Mouse (Mus musculus) splenic B cell, adult 2 months (primary cell): ENCODE measurements around the gene Prr11.

Experiments used
- DNase-seq: peaks from one replicate; pipeline ENCODE4 v3.0.0-alpha.2; 2011; ENCODE audit warnings: low read depth, low spot score
- H3K27me3 ChIP-seq: 2 replicates; pipeline ENCODE4 v1.6.1; 2012; ENCODE audit warnings: mild to moderate bottlenecking, low read length, moderate library complexity, mixed read lengths; ENCODE audit not compliant: control insufficient read depth, poor library complexity, insufficient read depth, severe bottlenecking
- H3K36me3 ChIP-seq: 2 replicates; pipeline ENCODE4 v1.6.1; 2012; ENCODE audit warnings: mild to moderate bottlenecking, low read length, moderate library complexity, mixed read lengths; ENCODE audit not compliant: control insufficient read depth, poor library complexity, insufficient read depth, severe bottlenecking

Prr11 gene

DNA sequence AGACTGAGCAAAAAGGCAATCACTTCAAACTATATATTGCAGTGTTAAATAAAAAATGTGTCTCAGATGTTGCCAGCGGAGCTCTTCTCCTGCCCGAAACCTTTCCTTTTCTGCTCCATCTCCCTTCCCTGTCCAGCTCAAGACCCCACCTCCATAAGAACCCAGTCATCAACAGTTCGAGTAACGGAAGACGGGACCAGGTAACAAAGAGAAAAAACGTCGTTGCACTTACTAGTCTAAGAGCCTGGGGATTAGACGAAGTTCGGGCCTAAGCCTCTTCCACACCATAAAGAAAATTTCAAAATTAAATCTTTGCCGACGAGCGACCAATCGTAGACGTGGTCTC lies at the start of gene Prr11:
TSS of gene Prr11 (minus strand) at position 300 of the 346 bp plus-strand sequence.
- H3K36me3 ChIP-seq, result no peaks in the 10 kb centered on the region; the same call in 1 of the 2 replicates
- no peak for DNase-seq

GRCm38 (mm10) chr11:87158012-87158411 lies 49.5 kb upstream of the Prr11 start:
- DNase-seq, result no peak
- Histone ChIP-seq H3K36me3 (no peaks in the 10 kb centered on the region), H3K27me3 (no peaks in the 10 kb centered on the region)

More for the DNA sequence above, at the start of gene Prr11:
- H3K27me3 ChIP-seq, result no peaks in the 10 kb centered on the region

DNA sequence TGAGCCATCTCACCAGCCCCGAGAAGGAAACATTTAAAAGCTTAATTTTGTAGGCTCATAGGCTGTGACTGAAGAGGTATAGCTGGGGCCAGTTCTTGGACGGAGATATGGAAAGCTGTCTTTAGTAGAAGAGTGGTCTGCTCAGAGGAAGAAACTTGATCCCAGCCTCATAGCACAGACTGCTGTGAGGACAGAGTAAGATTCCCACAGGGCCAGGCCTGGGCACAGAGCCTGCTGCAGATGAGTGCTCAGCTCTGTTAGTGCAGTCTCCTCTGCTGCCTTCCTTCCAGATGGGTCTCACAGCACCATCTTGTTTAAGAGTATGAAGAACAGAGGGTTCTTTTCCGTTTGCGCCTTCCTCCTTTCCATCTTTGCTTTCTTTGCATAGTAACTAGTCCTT lies 27.7 kb upstream of the Prr11 start:
- Histone ChIP-seq H3K36me3 (no peaks in the 10 kb centered on the region), H3K27me3 (no peaks in the 10 kb centered on the region)
- no peak for DNase-seq

DNA sequence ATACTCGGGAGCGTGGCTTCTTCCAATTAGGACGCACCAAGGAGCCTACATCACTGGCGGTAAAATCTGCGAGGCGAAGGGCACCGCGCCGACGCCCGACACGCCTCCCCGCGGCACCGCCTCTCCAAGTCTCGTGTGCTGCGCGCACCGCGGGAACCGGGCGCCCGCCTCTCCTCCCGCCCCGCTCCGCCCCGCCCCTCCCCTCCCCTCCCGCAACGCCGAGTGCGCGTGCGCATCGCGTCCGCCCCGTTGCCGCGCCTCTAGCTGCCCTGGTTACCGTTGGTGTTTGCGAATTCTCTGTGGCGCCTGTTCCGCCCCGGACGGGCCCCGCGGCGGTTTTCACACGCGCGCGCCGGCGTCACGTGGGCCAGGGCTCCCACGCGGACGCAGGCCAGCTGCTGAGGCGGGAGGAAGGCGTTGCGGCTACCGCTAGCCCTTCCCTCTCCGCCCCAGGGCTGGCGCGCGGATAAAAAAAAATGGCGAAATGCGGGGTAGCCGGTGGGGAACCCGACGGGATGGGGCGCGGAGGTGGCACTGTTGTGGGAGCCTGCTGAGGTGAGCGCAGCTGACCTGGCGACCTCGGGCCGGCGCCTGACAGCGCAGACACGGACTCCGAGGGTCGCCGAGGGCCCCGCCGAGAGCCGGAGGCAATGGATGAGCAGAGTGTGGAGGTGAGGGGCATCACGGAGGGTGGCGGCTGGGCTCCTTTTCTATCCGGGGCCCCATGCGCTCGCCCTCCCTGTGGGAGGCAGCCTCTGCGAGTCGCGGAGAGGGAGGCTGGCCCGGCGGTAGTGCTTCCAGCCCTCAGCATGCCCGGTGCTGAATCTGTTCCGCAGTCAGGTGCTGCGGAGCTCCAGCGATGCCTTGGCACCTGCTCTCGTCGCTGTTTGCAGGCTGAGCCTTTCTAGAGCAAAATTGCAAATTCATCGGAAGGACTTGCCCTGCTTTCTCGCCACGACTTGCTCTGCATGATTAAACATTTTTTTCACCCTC lies 18.6 kb upstream of the Prr11 start, which contains the start of gene Trim37:
TSS of gene Trim37 (plus strand) at position 254 of the 993 bp plus-strand sequence.
- DNase-seq, result peak; percentile 95
- Histone ChIP-seq H3K27me3 (no peaks in the 10 kb centered on the region), H3K36me3 (no peaks in the 10 kb centered on the region)

GRCm38 (mm10) chr11:87126281-87126823 lies 17.8 kb upstream of the Prr11 start:
- Histone ChIP-seq H3K27me3 (no peaks in the 10 kb centered on the region), H3K36me3 (no peaks in the 10 kb centered on the region)
- no peak for DNase-seq

GRCm38 (mm10) chr11:87125562-87125961 lies 17.1 kb upstream of the Prr11 start:
- no peak for DNase-seq
- H3K36me3 ChIP-seq, result no peaks in the 10 kb centered on the region
- H3K27me3 ChIP-seq, result no peaks in the 10 kb centered on the region

- DNase-seq, result no peak
- Histone ChIP-seq H3K27me3 (no peaks in the 10 kb centered on the region), H3K36me3 (0 out of 2 replicates have a peak, but pooled peaks cover 1% of the 10 kb centered on the region)
These were observed 13.4 kb upstream of the Prr11 start for GRCm38 (mm10) chr11:87121864-87122263.

- no peak for DNase-seq
- Histone ChIP-seq H3K36me3 (no peaks in the 10 kb centered on the region; the same call in 1 of the 2 replicates), H3K27me3 (no peaks in the 10 kb centered on the region)
These were observed 1.8 kb upstream of the Prr11 start for GRCm38 (mm10) chr11:87110172-87110909.

- Histone ChIP-seq H3K36me3 (no peaks in the 10 kb centered on the region; the same call in 1 of the 2 replicates), H3K27me3 (no peaks in the 10 kb centered on the region)
- no peak for DNase-seq
These were observed 1.1 kb upstream of the Prr11 start for GRCm38 (mm10) chr11:87109519-87110171.

DNA sequence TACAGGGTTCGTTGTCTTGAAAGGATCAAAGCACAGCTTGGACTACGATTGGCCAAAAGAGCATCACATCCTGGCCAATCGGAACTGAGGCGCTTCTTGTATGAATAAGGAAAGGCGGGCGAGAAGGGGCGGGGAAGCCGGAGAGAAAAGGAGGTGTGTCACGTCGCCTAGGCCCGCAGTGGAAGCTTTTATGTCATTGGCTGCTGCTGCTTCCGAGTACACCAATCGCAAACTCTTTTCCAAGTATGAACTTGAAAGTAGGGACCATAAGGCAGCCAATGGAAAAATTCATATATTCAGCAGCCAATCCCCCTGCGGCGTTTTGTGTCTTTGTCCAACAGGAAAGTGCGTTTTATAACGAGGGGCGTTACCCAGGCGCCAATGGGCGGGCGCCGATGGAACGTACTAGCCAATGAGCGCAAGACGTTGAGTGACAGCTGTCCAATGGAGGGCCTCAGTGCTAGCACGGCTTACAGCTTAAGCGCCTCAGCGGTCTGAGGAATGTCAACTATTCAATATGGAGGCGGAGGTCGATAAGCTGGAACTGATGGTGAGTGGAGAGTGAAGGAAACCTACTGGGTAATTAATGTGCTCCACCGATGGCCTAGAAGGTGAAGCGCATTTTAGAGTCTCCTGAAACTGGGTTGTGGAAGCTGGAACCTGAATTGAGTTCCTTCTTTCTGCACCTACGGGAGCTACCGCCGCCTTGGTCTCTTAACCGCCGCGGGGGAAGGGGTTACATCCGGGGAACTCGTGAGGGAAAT lies 429 bp upstream of the Prr11 start, which contains the start of gene Ska2:
TSS of gene Ska2 (plus strand) at position 480 of the 764 bp plus-strand sequence.
- Histone ChIP-seq H3K27me3 (no peaks in the 10 kb centered on the region), H3K36me3 (no peaks in the 10 kb centered on the region; the same call in 1 of the 2 replicates)
- DNase-seq, result peak; percentile 99

GRCm38 (mm10) chr11:87087142-87087541 lies 21.4 kb downstream of the Prr11 start:
- Histone ChIP-seq H3K27me3 (no peaks in the 10 kb centered on the region), H3K36me3 (peaks cover 3% of the 10 kb centered on the region; the same call in 1 of the 2 replicates)
- DNase-seq, result no peak

DNA sequence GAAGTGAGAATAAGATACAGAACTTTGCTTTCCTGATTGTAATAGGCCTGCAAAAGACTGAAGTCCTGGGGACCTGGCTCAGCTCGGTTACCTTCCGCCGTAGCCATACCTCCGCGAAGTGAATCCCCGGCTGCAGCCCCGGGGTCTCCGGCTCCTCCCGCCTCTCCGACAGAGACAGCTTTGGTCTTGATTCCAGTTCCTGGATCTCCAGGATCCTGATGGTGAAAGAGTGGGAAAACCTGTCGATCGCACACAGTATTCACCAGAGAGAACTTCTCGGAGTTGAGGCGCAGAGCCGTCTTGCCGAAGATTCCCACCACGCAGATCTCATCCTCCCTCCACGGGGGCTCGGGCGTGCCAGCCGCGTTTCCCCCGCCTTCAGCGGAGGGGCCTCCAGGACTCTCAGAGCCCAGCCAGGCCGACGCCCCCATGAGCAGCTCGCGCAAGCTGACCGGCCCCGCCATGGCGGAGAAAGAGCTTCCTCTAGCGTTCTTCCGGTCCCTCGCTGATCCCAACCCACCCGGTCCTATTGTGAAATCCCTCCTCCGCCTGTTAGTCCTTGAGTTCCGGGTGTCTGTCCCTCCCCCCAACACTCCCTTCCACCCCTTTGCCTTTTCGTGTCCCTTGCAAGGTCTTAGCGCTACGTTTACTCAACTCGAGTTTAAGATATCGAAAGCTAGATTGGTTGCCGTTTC lies 22.1 kb downstream of the Prr11 start, which contains the start of gene Smg8:
TSS of gene Smg8 (minus strand) at position 485 of the 695 bp plus-strand sequence.
- H3K36me3 ChIP-seq, result peaks cover 6% of the 10 kb centered on the region
- H3K27me3 ChIP-seq, result no peaks in the 10 kb centered on the region
- DNase-seq, result peak; percentile 84

DNA sequence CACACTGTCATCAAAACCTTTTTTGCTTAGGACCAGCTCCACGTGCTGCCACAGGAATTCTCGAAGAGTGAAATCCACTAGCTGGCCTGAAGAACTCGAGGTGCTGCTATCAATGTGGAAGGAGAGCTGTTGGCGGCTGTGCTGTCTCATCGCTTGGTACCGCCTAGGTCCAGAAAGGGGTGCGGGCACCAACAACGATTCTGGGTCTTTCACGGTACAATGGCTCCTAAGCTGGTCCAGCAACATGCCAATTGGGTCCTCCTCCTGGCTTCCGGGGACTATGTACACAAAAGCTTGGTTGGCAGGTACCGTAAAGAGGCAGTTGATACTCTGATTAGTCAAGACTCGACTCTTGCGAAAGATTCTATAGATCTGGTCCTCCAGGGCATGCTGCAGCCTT lies 23.0 kb downstream of the Prr11 start:
- Histone ChIP-seq H3K36me3 (peaks cover 6% of the 10 kb centered on the region), H3K27me3 (no peaks in the 10 kb centered on the region)
- no peak for DNase-seq
